Mouse (Mus musculus): ENCODE data around the gene Cmya5.
"Not testable (repeated sequence)": the region's sequence is repeated elsewhere in the genome, so short reads cannot be mapped to it uniquely, and the experiment has no call there.

The Cmya5 gene

GRCm38 (mm10) chr13:93122321-93122720, 22.2 kb downstream of the Cmya5 start:
- in situ Hi-C loops (cut with MseI, MboI), result no loop called here

GRCm38 (mm10) chr13:93117241-93117640, 27.3 kb downstream of the Cmya5 start:
- in situ Hi-C loops (cut with MseI, MboI), result no loop called here

- in situ Hi-C loops (cut with MseI, MboI), result no loop called here
Observed at GRCm38 (mm10) chr13:93102340-93103090, 42.0 kb downstream of the Cmya5 start.

GRCm38 (mm10) chr13:93098596-93098995, 45.9 kb downstream of the Cmya5 start:
- in situ Hi-C loops (cut with MseI, MboI), result no loop called here

- in situ Hi-C loops (cut with MseI, MboI), result no loop called here
Observed at GRCm38 (mm10) chr13:93096643-93097042, 47.9 kb downstream of the Cmya5 start.

- in situ Hi-C loops (cut with MseI, MboI), result no loop called here
Observed at GRCm38 (mm10) chr13:93095097-93095791, 49.3 kb downstream of the Cmya5 start.

- in situ Hi-C loops (cut with MseI, MboI), result no loop called here
Observed at GRCm38 (mm10) chr13:93094204-93094935, 50.2 kb downstream of the Cmya5 start.

GRCm38 (mm10) chr13:93093697-93094096, 50.8 kb downstream of the Cmya5 start:
- in situ Hi-C loops (cut with MseI, MboI), result no loop called here

GRCm38 (mm10) chr13:93092916-93093429, 51.6 kb downstream of the Cmya5 start:
- in situ Hi-C loops (cut with MseI, MboI), result no loop called here

- in situ Hi-C loops (cut with MseI, MboI), result no loop called here
Observed at GRCm38 (mm10) chr13:93091866-93092455, 52.6 kb downstream of the Cmya5 start.

- in situ Hi-C loops (cut with MseI, MboI), result no loop called here
Observed at GRCm38 (mm10) chr13:93091176-93091575, 53.3 kb downstream of the Cmya5 start.

GRCm38 (mm10) chr13:93089481-93089880, 55.0 kb downstream of the Cmya5 start:
- in situ Hi-C loops (cut with MseI, MboI), result no loop called here

- in situ Hi-C loops (cut with MseI, MboI), result no loop called here
Observed at GRCm38 (mm10) chr13:93085711-93086110, 58.8 kb downstream of the Cmya5 start.

GRCm38 (mm10) chr13:93082324-93082723, 62.2 kb downstream of the Cmya5 start:
- in situ Hi-C loops (cut with MseI, MboI), result not testable (repeated sequence)

- in situ Hi-C loops (cut with MseI, MboI), result no loop called here
Observed at GRCm38 (mm10) chr13:93080859-93081258, 63.7 kb downstream of the Cmya5 start.

GRCm38 (mm10) chr13:93074147-93074641, 70.3 kb downstream of the Cmya5 start:
- in situ Hi-C loops (cut with MseI, MboI), result no loop called here

GRCm38 (mm10) chr13:93073595-93073994, 70.9 kb downstream of the Cmya5 start:
- in situ Hi-C loops (cut with MseI, MboI), result no loop called here

GRCm38 (mm10) chr13:93072871-93073411, 71.6 kb downstream of the Cmya5 start:
- in situ Hi-C loops (cut with MseI, MboI), result no loop called here

- in situ Hi-C loops (cut with MseI, MboI), result no loop called here
Observed at GRCm38 (mm10) chr13:93070406-93070805, 74.1 kb downstream of the Cmya5 start.

- in situ Hi-C loops (cut with MseI, MboI), result loop anchor here in 1 of 2 experiments (10.0 kb wide), 1 partner anchor 85 kb away; no protein-coding TSS in a partner anchor
Observed at GRCm38 (mm10) chr13:93069481-93069880, 75.0 kb downstream of the Cmya5 start.

- in situ Hi-C loops (cut with MseI, MboI), result loop anchor here in 1 of 2 experiments (10.0 kb wide), 1 partner anchor 84 kb away; no protein-coding TSS in a partner anchor
Observed at GRCm38 (mm10) chr13:93068353-93068752, 76.2 kb downstream of the Cmya5 start.

All from mouse trophoblast stem cell (cell line).